Comparison of ENCODE assay signal across 13 mouse cellular contexts in genomic region chr11:108162639-108163038, GRCm38 (mm10).
DNase-seq lines count a peak whose midpoint lies in the region; ATAC-seq lines count a peak whose summit lies in the region.
"Had no signal": no experiment of that assay in that cellular context is flagged by ENCODE, and none has a peak within 500 bp of the region (broad histone marks: within the 10 kb centered on the region; RNA-seq: fewer than 3 reads in every experiment).

No protein-coding gene starts in this region.

- H3K9me3 ChIP-seq in neural tube, embryonic 12.5 days, result peaks cover 11% of the 10 kb centered on the region
- no peaks in the 10 kb centered on the region for H3K9me3 ChIP-seq in neural tube, embryonic 15.5 days (replicated peaks)
- H3K9me3 ChIP-seq in hindbrain, embryonic 11.5 days (ENCODE audit: control insufficient read depth, low read length), result no peaks in the 10 kb centered on the region; the same call in 1 of the 2 replicates
- peaks cover 7% of the 10 kb centered on the region; the same call in 1 of the 2 replicates for H3K9me3 ChIP-seq in midbrain, embryonic 14.5 days (ENCODE audit: control insufficient read depth, low read length)
- H3K9me3 ChIP-seq: liver, embryonic 15.5 days had no signal

- no peak overlapping the region for H3K9ac ChIP-seq in neural tube, embryonic 12.5 days
- H3K9ac ChIP-seq in neural tube, embryonic 15.5 days (replicated peaks), result no peak overlapping the region
- no peak overlapping the region for H3K9ac ChIP-seq in hindbrain, embryonic 11.5 days (ENCODE audit: low read depth, low read length)
- H3K9ac ChIP-seq in midbrain, embryonic 14.5 days (replicated peaks; ENCODE audit: low read length), result no peak overlapping the region
- H3K9ac ChIP-seq: limb, embryonic 13.5 days; liver, embryonic 15.5 days had no signal

- H3K4me2 ChIP-seq in neural tube, embryonic 12.5 days (replicated peaks), result no peak overlapping the region
- H3K4me2 ChIP-seq in neural tube, embryonic 15.5 days, result no peak overlapping the region
- H3K4me2 ChIP-seq in hindbrain, embryonic 11.5 days (replicated peaks; ENCODE audit: low read depth, low read length), result no peak overlapping the region
- no peak overlapping the region for H3K4me2 ChIP-seq in midbrain, embryonic 14.5 days (ENCODE audit: low read length)
- H3K4me2 ChIP-seq: limb, embryonic 13.5 days; liver, embryonic 15.5 days had no signal

- 83% methylated on average over 1 of the region's 1 CpGs for WGBS in neural tube, embryonic 12.5 days
- 65% methylated on average over 1 of the region's 1 CpGs for WGBS in neural tube, embryonic 15.5 days
- 82% methylated on average over 1 of the region's 1 CpGs for WGBS in hindbrain, embryonic 11.5 days
- 77% methylated on average over 1 of the region's 1 CpGs for WGBS in midbrain, embryonic 14.5 days

- H3K36me3 ChIP-seq in neural tube, embryonic 12.5 days, result no peaks in the 10 kb centered on the region
- no peaks in the 10 kb centered on the region for H3K36me3 ChIP-seq in neural tube, embryonic 15.5 days
- no peaks in the 10 kb centered on the region for H3K36me3 ChIP-seq in hindbrain, embryonic 11.5 days (ENCODE audit: control insufficient read depth, insufficient read depth, low read length)
- H3K36me3 ChIP-seq in midbrain, embryonic 14.5 days (ENCODE audit: control insufficient read depth, insufficient read depth, low read length), result no peaks in the 10 kb centered on the region
- H3K36me3 ChIP-seq: G1E; liver, embryonic 15.5 days had no signal

- no peak overlapping the region for H3K27ac ChIP-seq in neural tube, embryonic 12.5 days
- no peak overlapping the region; the same call in 1 of the 2 replicates for H3K27ac ChIP-seq in neural tube, embryonic 15.5 days (replicated peaks)
- H3K27ac ChIP-seq in hindbrain, embryonic 11.5 days (ENCODE audit: low read depth, low read length), result peak overlapping the region; percentile 51; the same call in 1 of the 2 replicates
- peak overlapping the region; percentile 49; the same call in 1 of the 2 replicates for H3K27ac ChIP-seq in midbrain, embryonic 14.5 days (replicated peaks; ENCODE audit: low read depth, low read length)
- H3K27ac ChIP-seq: limb, embryonic 13.5 days; liver, embryonic 15.5 days had no signal

- peak; percentile 53; the same call in 1 of the 2 replicates for ATAC-seq in neural tube, embryonic 12.5 days (ENCODE audit: low FRiP score, low read depth)
- no peak for ATAC-seq in neural tube, embryonic 15.5 days (ENCODE audit: low FRiP score)
- ATAC-seq in hindbrain, embryonic 11.5 days (ENCODE audit: low FRiP score), result peak; percentile 60; the same call in 1 of the 2 replicates
- ATAC-seq in midbrain, embryonic 14.5 days (ENCODE audit: low FRiP score, low TSS enrichment), result no peak
- ATAC-seq in frontal cortex, adult (ENCODE audit: low TSS enrichment), result no peak

- no peaks in the 10 kb centered on the region for H3K27me3 ChIP-seq in neural tube, embryonic 12.5 days (replicated peaks)
- no peaks in the 10 kb centered on the region for H3K27me3 ChIP-seq in neural tube, embryonic 15.5 days (replicated peaks)
- no peaks in the 10 kb centered on the region for H3K27me3 ChIP-seq in hindbrain, embryonic 11.5 days (ENCODE audit: control insufficient read depth, insufficient read depth, low read length)
- H3K27me3 ChIP-seq in midbrain, embryonic 14.5 days (ENCODE audit: control insufficient read depth, insufficient read depth, low read length), result no peaks in the 10 kb centered on the region
- H3K27me3 ChIP-seq: limb, embryonic 13.5 days; liver, embryonic 15.5 days had no signal

- peaks cover 11% of the 10 kb centered on the region; the same call in 1 of the 2 replicates for H3K4me1 ChIP-seq in neural tube, embryonic 12.5 days
- peaks cover 16% of the 10 kb centered on the region; the same call in 1 of the 2 replicates for H3K4me1 ChIP-seq in neural tube, embryonic 15.5 days
- H3K4me1 ChIP-seq in hindbrain, embryonic 11.5 days (replicated peaks; ENCODE audit: control insufficient read depth, insufficient read depth, low read length), result no peaks in the 10 kb centered on the region
- peaks cover 4% of the 10 kb centered on the region; the same call in 1 of the 2 replicates for H3K4me1 ChIP-seq in midbrain, embryonic 14.5 days (ENCODE audit: control insufficient read depth, insufficient read depth, low read length)
- H3K4me1 ChIP-seq: liver, embryonic 15.5 days had no signal

- H3K4me3 ChIP-seq in neural tube, embryonic 12.5 days, result no peak overlapping the region
- no peak overlapping the region for H3K4me3 ChIP-seq in neural tube, embryonic 15.5 days (replicated peaks)
- no peak overlapping the region for H3K4me3 ChIP-seq in hindbrain, embryonic 11.5 days (ENCODE audit: low read depth, low read length)
- no peak overlapping the region for H3K4me3 ChIP-seq in midbrain, embryonic 14.5 days (replicated peaks; ENCODE audit: low read depth, low read length)
- H3K4me3 ChIP-seq: limb, embryonic 13.5 days; liver, embryonic 15.5 days had no signal

- peak; percentile 25 for DNase-seq in hindbrain, embryonic 11.5 days (ENCODE audit: low spot score)
- no peak for DNase-seq in midbrain, embryonic 14.5 days
- DNase-seq in ovary, adult 18-20 months (ENCODE audit: low spot score), result no peak
- no peak for DNase-seq in thymus, adult 18-20 months
- DNase-seq: cerebellum, adult 11-12 months; gastrocnemius, postnatal 36 days; lung, postnatal 14 days had no signal

Comparison
In these comparisons a context has a peak if more than half of its experiments do, and no peak if none do; other contexts are left out.
1. ATAC-seq: peak in neural tube, embryonic 12.5 days (single experiment) and hindbrain, embryonic 11.5 days (single experiment); none in neural tube, embryonic 15.5 days (single experiment), midbrain, embryonic 14.5 days (single experiment) and frontal cortex, adult (single experiment).
2. H3K27ac ChIP-seq: peak in hindbrain, embryonic 11.5 days (single experiment) and midbrain, embryonic 14.5 days (single experiment); none in neural tube, embryonic 12.5 days (single experiment) and neural tube, embryonic 15.5 days (single experiment).